Mouse (Mus musculus) MEL (cell line): ENCODE data around the gene Magi2. TPM values are rescaled to one million over a fixed set of nuclear protein-coding genes. Genes with fewer than 3 reads are reported as not detected.

Experiments used
- DNase-seq: peaks from one replicate; pipeline ENCODE4 v3.0.0; 2011; ENCODE audit warnings: low read depth, low spot score
- H3K27ac ChIP-seq: 2 replicates; pipeline ENCODE4 v1.5.1; 2012; ENCODE audit warnings: low read depth, mild to moderate bottlenecking, control low read depth, low read length, moderate library complexity; ENCODE audit not compliant: control insufficient read depth
- H3K27me3 ChIP-seq, 2 experiments: fragments of 150-350 bp in 1 of 2; sonication (generic) in 1 of 2; 2 replicates each; pipeline ENCODE4 v1.6.1; 2012; ENCODE audit warnings: low read length in 2 of 2, mild to moderate bottlenecking in 2 of 2, improper control_type of control experiment in 1 of 2, moderate library complexity in 1 of 2; ENCODE audit not compliant: insufficient read depth in 2 of 2, control insufficient read depth in 1 of 2
- H3K36me3 ChIP-seq, 2 experiments: 2 replicates each; pipeline ENCODE4 v1.6.1; 2012 to 2014; ENCODE audit warnings: low read length in 2 of 2, improper control_type of control experiment in 1 of 2, inconsistent platforms in 1 of 2, mild to moderate bottlenecking in 1 of 2; ENCODE audit not compliant: insufficient read depth in 2 of 2, control insufficient read depth in 1 of 2
- H3K4me1 ChIP-seq, 2 experiments: fragments of 150-350 bp in 1 of 2; sonication (generic) in 1 of 2; 2 replicates each; pipeline ENCODE4 v1.6.1; 2012; ENCODE audit warnings: low read length in 2 of 2, improper control_type of control experiment in 1 of 2, mild to moderate bottlenecking in 1 of 2; ENCODE audit not compliant: insufficient read depth in 2 of 2, control insufficient read depth in 1 of 2
- H3K4me3 ChIP-seq, 2 experiments: fragments of 150-350 bp in 1 of 2; sonication (generic) in 1 of 2; 2 replicates each; pipeline ENCODE4 v1.5.1; 2012; ENCODE audit warnings: low read depth in 2 of 2, low read length in 2 of 2, mild to moderate bottlenecking in 2 of 2, moderate library complexity in 2 of 2, control low read depth in 1 of 2, improper control_type of control experiment in 1 of 2; ENCODE audit not compliant: control insufficient read depth in 1 of 2, insufficient read depth in 1 of 2
- H3K79me2 ChIP-seq: 2 replicates; pipeline ENCODE4 v1.6.1; 2012; ENCODE audit warnings: mild to moderate bottlenecking, low read length, moderate library complexity; ENCODE audit not compliant: control insufficient read depth, poor library complexity, insufficient read depth
- H3K9ac ChIP-seq: 2 replicates; pipeline ENCODE4 v1.6.1; 2012; ENCODE audit warnings: low read depth, mild to moderate bottlenecking, control low read depth, low read length, moderate library complexity; ENCODE audit not compliant: control insufficient read depth, poor library complexity, severe bottlenecking
- H3K9me3 ChIP-seq: fragments of 150-350 bp; sonication (generic); replicated peaks from 2 replicates; pipeline ENCODE4 v1.6.1; 2012; ENCODE audit warnings: mild to moderate bottlenecking, low read length, improper control_type of control experiment, moderate library complexity; ENCODE audit not compliant: insufficient read depth
- BHLHE40 ChIP-seq: IDR thresholded peaks from 2 replicates; pipeline ENCODE4 v1.6.1; 2012; ENCODE audit warnings: low read depth, mild to moderate bottlenecking, inconsistent platforms, low read length, improper control_type of control experiment, borderline replicate concordance
- CHD2 ChIP-seq: IDR thresholded peaks from 2 replicates; pipeline ENCODE4 v1.6.1; 2011; ENCODE audit warnings: low read length, improper control_type of control experiment
- CTCF ChIP-seq, 3 experiments: IDR thresholded peaks in 2 of 3; conservative IDR thresholded peaks in 1 of 3; 2 replicates each; pipeline ENCODE4 v1.5.1; 2011 to 2012; ENCODE audit warnings: low read length in 3 of 3, low read depth in 2 of 3, mild to moderate bottlenecking in 2 of 3, improper control_type of control experiment in 1 of 3, inconsistent platforms in 1 of 3, mixed read lengths in 1 of 3, moderate library complexity in 1 of 3; ENCODE audit not compliant: control insufficient read depth in 1 of 3, insufficient read depth in 1 of 3, poor library complexity in 1 of 3, severe bottlenecking in 1 of 3
- E2F4 ChIP-seq: IDR thresholded peaks from 2 replicates; pipeline ENCODE4 v1.6.1; 2011; ENCODE audit warnings: low read depth, low read length, improper control_type of control experiment, borderline replicate concordance
- ELF1 ChIP-seq: IDR thresholded peaks from 2 replicates; pipeline ENCODE4 v1.6.1; 2014; ENCODE audit warnings: low read depth, mild to moderate bottlenecking, inconsistent platforms, low read length, improper control_type of control experiment, moderate library complexity
- ETS1 ChIP-seq: IDR thresholded peaks from 2 replicates; pipeline ENCODE4 v1.6.1; 2012; ENCODE audit warnings: low read depth, mild to moderate bottlenecking, inconsistent platforms, low read length, improper control_type of control experiment, moderate library complexity
- GATA1 ChIP-seq: IDR thresholded peaks from 2 replicates; pipeline ENCODE4 v1.6.1; 2011; ENCODE audit warnings: low read depth, low read length, improper control_type of control experiment
- HCFC1 ChIP-seq: IDR thresholded peaks from 2 replicates; pipeline ENCODE4 v1.6.1; 2012; ENCODE audit warnings: low read depth, mild to moderate bottlenecking, inconsistent platforms, low read length, improper control_type of control experiment, moderate library complexity
- KAT2A ChIP-seq: conservative IDR thresholded peaks from 2 replicates; pipeline ENCODE4 v1.6.1; 2012; ENCODE audit warnings: low read depth, low read length, improper control_type of control experiment, inconsistent platforms
- MAFK ChIP-seq: IDR thresholded peaks from 2 replicates; pipeline ENCODE4 v1.6.1; 2011; ENCODE audit warnings: low read depth, mild to moderate bottlenecking, low read length, improper control_type of control experiment, borderline replicate concordance
- MAZ ChIP-seq: IDR thresholded peaks from 2 replicates; pipeline ENCODE4 v1.6.1; 2012; ENCODE audit warnings: low read depth, mild to moderate bottlenecking, inconsistent platforms, low read length, improper control_type of control experiment
- MEF2A ChIP-seq: IDR thresholded peaks from 2 replicates; pipeline ENCODE4 v1.6.1; 2014; ENCODE audit warnings: low read depth, mild to moderate bottlenecking, inconsistent platforms, low read length, improper control_type of control experiment; ENCODE audit not compliant: poor library complexity, insufficient replicate concordance, severe bottlenecking; ENCODE audit errors: extremely low read depth
- MXI1 ChIP-seq: IDR thresholded peaks from 2 replicates; pipeline ENCODE4 v1.6.1; 2011; ENCODE audit warnings: mild to moderate bottlenecking, low read depth, low read length, improper control_type of control experiment
- MYB ChIP-seq: IDR thresholded peaks from 2 replicates; pipeline ENCODE4 v1.6.1; 2011; ENCODE audit warnings: mild to moderate bottlenecking, low read depth, low read length, improper control_type of control experiment
- MYC ChIP-seq: IDR thresholded peaks from 2 replicates; pipeline ENCODE4 v1.6.1; 2011; ENCODE audit warnings: low read depth, mild to moderate bottlenecking, low read length, improper control_type of control experiment, moderate library complexity
- NELFE ChIP-seq: IDR thresholded peaks from 2 replicates; pipeline ENCODE4 v1.6.1; 2011; ENCODE audit warnings: low read depth, low read length, improper control_type of control experiment
- POLR2A ChIP-seq, 2 experiments: IDR thresholded peaks; 2 replicates each; pipeline ENCODE4 v1.6.1; 2011 to 2012; ENCODE audit warnings: low read length in 2 of 2, mild to moderate bottlenecking in 2 of 2, control low read depth in 1 of 2, improper control_type of control experiment in 1 of 2, low read depth in 1 of 2, moderate library complexity in 1 of 2; ENCODE audit not compliant: control insufficient read depth in 1 of 2, insufficient read depth in 1 of 2, poor library complexity in 1 of 2
- POLR2AphosphoS5 ChIP-seq: IDR thresholded peaks from 2 replicates; pipeline ENCODE4 v1.6.1; 2012; ENCODE audit warnings: low read depth, borderline replicate concordance, mild to moderate bottlenecking, inconsistent platforms, low read length, moderate library complexity, mixed read lengths
- SMC3 ChIP-seq: IDR thresholded peaks from 2 replicates; pipeline ENCODE4 v1.6.1; 2011; ENCODE audit warnings: low read depth, low read length, improper control_type of control experiment
- TAL1 ChIP-seq: IDR thresholded peaks from 2 replicates; pipeline ENCODE4 v1.6.1; 2012; ENCODE audit warnings: mild to moderate bottlenecking, inconsistent platforms, low read length, moderate library complexity, mixed read lengths
- TBP ChIP-seq: IDR thresholded peaks from 2 replicates; pipeline ENCODE4 v1.8.0; 2011; ENCODE audit warnings: low read depth, low read length, improper control_type of control experiment
- TCF12 ChIP-seq: IDR thresholded peaks from 2 replicates; pipeline ENCODE4 v1.6.1; 2014; ENCODE audit warnings: low read depth, mild to moderate bottlenecking, inconsistent platforms, low read length, improper control_type of control experiment, moderate library complexity
- UBTF ChIP-seq: IDR thresholded peaks from 2 replicates; pipeline ENCODE4 v1.6.1; 2012; ENCODE audit warnings: low read depth, mild to moderate bottlenecking, inconsistent platforms, low read length, improper control_type of control experiment, moderate library complexity, borderline replicate concordance; ENCODE audit not compliant: insufficient read depth
- USF1 ChIP-seq: IDR thresholded peaks from 2 replicates; pipeline ENCODE4 v1.6.1; 2014; ENCODE audit warnings: low read depth, mild to moderate bottlenecking, inconsistent platforms, low read length, improper control_type of control experiment, moderate library complexity
- USF2 ChIP-seq, 2 experiments: IDR thresholded peaks; 2 replicates each; pipeline ENCODE4 v1.6.1; 2011 to 2012; ENCODE audit warnings: improper control_type of control experiment in 2 of 2, low read length in 2 of 2, borderline replicate concordance in 1 of 2, inconsistent platforms in 1 of 2, low read depth in 1 of 2, mild to moderate bottlenecking in 1 of 2; ENCODE audit not compliant: insufficient read depth in 1 of 2
- ZC3H11A ChIP-seq: IDR thresholded peaks from 2 replicates; pipeline ENCODE4 v1.6.1; 2012; ENCODE audit warnings: low read depth, mild to moderate bottlenecking, inconsistent platforms, low read length, improper control_type of control experiment
- ZMIZ1 ChIP-seq: IDR thresholded peaks from 2 replicates; pipeline ENCODE4 v1.6.1; 2012; ENCODE audit warnings: low read depth, mild to moderate bottlenecking, inconsistent platforms, low read length, improper control_type of control experiment, moderate library complexity
- ZNF384 ChIP-seq: IDR thresholded peaks from 2 replicates; pipeline ENCODE4 v1.6.1; 2012; ENCODE audit warnings: low read depth, mild to moderate bottlenecking, inconsistent platforms, low read length, improper control_type of control experiment
- polyA plus RNA-seq, 2 experiments: library from polyadenylated mRNA; stranded (reverse) in 1 of 2; unstranded in 1 of 2; fragments of >175 nt in 1 of 2; fragments of >200 nt in 1 of 2; gene quantifications; 2 replicates each; pipeline versions ENCODE4 v1.2.1 to v1.2.4; 2012; ENCODE audit warnings: low replicate concordance in 2 of 2, low read depth in 1 of 2; ENCODE audit not compliant: insufficient read length in 2 of 2, insufficient read depth in 1 of 2, missing spikeins in 1 of 2
- total RNA-seq: library from RNA; depleted of rRNA; stranded (reverse); fragments of 300-350 nt; gene quantifications from 2 replicates; pipeline ENCODE4 v1.2.3, GENCODE M21; 2012

The Magi2 gene
- total and polyA plus RNA-seq, 3 experiments = 0.46 to 0.47 TPM; not detected in 1

DNA sequence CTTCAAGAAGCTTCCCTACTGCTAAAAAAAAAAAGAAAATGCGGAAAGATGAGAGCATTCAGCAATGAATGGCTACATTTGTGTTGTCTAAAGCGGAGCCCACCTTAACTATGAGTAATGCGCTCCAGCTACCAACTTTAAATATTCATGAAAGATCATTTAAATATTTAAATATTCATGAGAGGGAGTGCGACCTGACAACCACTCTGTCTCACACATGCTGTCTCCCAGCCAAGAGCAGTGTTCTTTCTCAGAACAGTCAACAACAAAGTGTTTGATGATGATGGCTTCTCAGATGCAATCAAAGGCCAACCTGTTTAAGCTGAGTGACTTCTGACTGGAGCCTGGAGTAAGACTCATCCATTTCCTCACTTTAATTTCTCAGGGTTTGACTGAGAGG is 1521.3 kb downstream of the Magi2 start:
- Histone ChIP-seq H3K4me1 (no peaks in the 10 kb centered on the region), H3K27ac (no peak overlapping the region), H3K27me3 (no peaks in the 10 kb centered on the region), H3K9ac (no peak overlapping the region), H3K36me3 (no peaks in the 10 kb centered on the region), H3K9me3 (no peaks in the 10 kb centered on the region), H3K79me2 (no peaks in the 10 kb centered on the region), H3K4me3 (no peak overlapping the region)
- no peak for TF ChIP-seq POLR2AphosphoS5
- no peak for TF ChIP-seq ELF1
- TF ChIP-seq TBP = no peak
- TF ChIP-seq TCF12 = no peak
- no peak for TF ChIP-seq ZNF384
- TF ChIP-seq USF2 (IDR thresholded peaks at IDR 0.05; ENCODE audit: borderline replicate concordance in 1 of 2, insufficient read depth in 1 of 2, low read depth in 1 of 2, low read length in 2 of 2) = no peak
- no peak for TF ChIP-seq KAT2A
- no peak for TF ChIP-seq CHD2
- no peak for TF ChIP-seq MXI1
- no peak for TF ChIP-seq ZMIZ1
- no peak for TF ChIP-seq MYC
- TF ChIP-seq ETS1 = no peak
- TF ChIP-seq NELFE = no peak
- no peak for TF ChIP-seq BHLHE40
- TF ChIP-seq GATA1 = no peak
- TF ChIP-seq ZC3H11A = no peak
- no peak for TF ChIP-seq UBTF
- TF ChIP-seq MYB = no peak
- TF ChIP-seq USF1 = no peak
- DNase-seq = no peak

GRCm38 (mm10) chr5:20748856-20749255 is 1522.0 kb downstream of the Magi2 start:
- Histone ChIP-seq H3K79me2 (no peaks in the 10 kb centered on the region), H3K27ac (no peak overlapping the region), H3K9ac (no peak overlapping the region), H3K27me3 (no peaks in the 10 kb centered on the region), H3K4me1 (no peaks in the 10 kb centered on the region), H3K36me3 (no peaks in the 10 kb centered on the region), H3K4me3 (no peak overlapping the region), H3K9me3 (no peaks in the 10 kb centered on the region)
- DNase-seq = no peak
- TF ChIP-seq HCFC1 = no peak
- no peak for TF ChIP-seq ZC3H11A
- no peak for TF ChIP-seq NELFE
- no peak for TF ChIP-seq CTCF (IDR thresholded peaks at IDR 0.05 in 2 of 3, conservative IDR thresholded peaks at IDR 0.05 in 1 of 3; ENCODE audit: control insufficient read depth in 1 of 3, insufficient read depth in 1 of 3, low read depth in 2 of 3, low read length in 3 of 3, poor library complexity in 1 of 3, severe bottlenecking in 1 of 3)
- no peak for TF ChIP-seq MXI1
- no peak for TF ChIP-seq TCF12
- TF ChIP-seq E2F4 = no peak
- no peak for TF ChIP-seq MAZ
- no peak for TF ChIP-seq CHD2
- TF ChIP-seq MYB = no peak
- TF ChIP-seq TAL1 = no peak
- no peak for TF ChIP-seq SMC3
- TF ChIP-seq BHLHE40 = no peak
- no peak for TF ChIP-seq MAFK
- no peak for TF ChIP-seq MEF2A
- TF ChIP-seq USF2 (IDR thresholded peaks at IDR 0.05; ENCODE audit: borderline replicate concordance in 1 of 2, insufficient read depth in 1 of 2, low read depth in 1 of 2, low read length in 2 of 2) = no peak
- no peak for TF ChIP-seq POLR2A (IDR thresholded peaks at IDR 0.05; ENCODE audit: control insufficient read depth in 1 of 2, insufficient read depth in 1 of 2, low read depth in 1 of 2, low read length in 2 of 2, poor library complexity in 1 of 2)
